Mouse (Mus musculus): ENCODE data around the gene 2310011J03Rik. TPM values are rescaled to one million over a fixed set of nuclear protein-coding genes. Genes with fewer than 3 reads are reported as not detected.
A peak's percentile ranks its signal among the peaks of the same experiment; 100 is the strongest.

The 2310011J03Rik gene
- polyA plus RNA-seq, 1 experiment from 2014 or later, result 21.6 TPM

GRCm38 (mm10) chr10:80339941-80340750 is 19.8 kb upstream of the 2310011J03Rik start:
- DNase-seq, result peak; percentile 91
- H3K9ac ChIP-seq (replicated peaks; ENCODE audit: low read length), result no peak overlapping the region
- 0 out of 2 replicates have a peak overlapping the region, but pooled peaks have one; percentile 15 for H3K4me2 ChIP-seq (ENCODE audit: low read length)
- peaks cover 53% of the 10 kb centered on the region for H3K27me3 ChIP-seq (ENCODE audit: control insufficient read depth, insufficient read depth, low read length)
- no peaks in the 10 kb centered on the region for H3K36me3 ChIP-seq (ENCODE audit: control insufficient read depth, insufficient read depth, low read length)
- H3K9me3 ChIP-seq (ENCODE audit: control insufficient read depth, low read length), result no peaks in the 10 kb centered on the region
- H3K27ac ChIP-seq (replicated peaks; ENCODE audit: low read depth, low read length), result no peak overlapping the region
- H3K4me1 ChIP-seq (ENCODE audit: control insufficient read depth, insufficient read depth, low read length), result peaks cover 8% of the 10 kb centered on the region; the same call in 1 of the 2 replicates
- WGBS, result 21% methylated on average over 19 of the region's 19 CpGs
- ATAC-seq (ENCODE audit: low FRiP score, low TSS enrichment), result no peak
- H3K4me3 ChIP-seq (replicated peaks; ENCODE audit: low read depth, low read length), result no peak overlapping the region

- H3K9ac ChIP-seq (replicated peaks; ENCODE audit: low read length), result no peak overlapping the region
- H3K27ac ChIP-seq (replicated peaks; ENCODE audit: low read depth, low read length), result no peak overlapping the region
- no peak overlapping the region for H3K4me3 ChIP-seq (replicated peaks; ENCODE audit: low read depth, low read length)
- WGBS, result 90% methylated on average over 12 of the region's 12 CpGs
- ATAC-seq (ENCODE audit: low FRiP score, low TSS enrichment) (no peak), DNase-seq (no peak)
- H3K36me3 ChIP-seq (ENCODE audit: control insufficient read depth, insufficient read depth, low read length), result no peaks in the 10 kb centered on the region
- H3K9me3 ChIP-seq (ENCODE audit: control insufficient read depth, low read length), result no peaks in the 10 kb centered on the region
- peaks cover 14% of the 10 kb centered on the region for H3K27me3 ChIP-seq (ENCODE audit: control insufficient read depth, insufficient read depth, low read length)
- 0 out of 2 replicates have a peak, but pooled peaks cover 3% of the 10 kb centered on the region for H3K4me1 ChIP-seq (ENCODE audit: control insufficient read depth, insufficient read depth, low read length)
- no peak overlapping the region for H3K4me2 ChIP-seq (ENCODE audit: low read length)
Observed at GRCm38 (mm10) chr10:80336263-80336662, 15.9 kb upstream of the 2310011J03Rik start.

- Histone ChIP-seq H3K4me2 (ENCODE audit: low read length) (no peak overlapping the region), H3K9ac (replicated peaks; ENCODE audit: low read length) (no peak overlapping the region), H3K36me3 (ENCODE audit: control insufficient read depth, insufficient read depth, low read length) (no peaks in the 10 kb centered on the region), H3K9me3 (ENCODE audit: control insufficient read depth, low read length) (no peaks in the 10 kb centered on the region), H3K4me1 (ENCODE audit: control insufficient read depth, insufficient read depth, low read length) (peaks cover 14% of the 10 kb centered on the region), H3K27me3 (ENCODE audit: control insufficient read depth, insufficient read depth, low read length) (0 out of 2 replicates have a peak, but pooled peaks cover 3% of the 10 kb centered on the region), H3K4me3 (replicated peaks; ENCODE audit: low read depth, low read length) (no peak overlapping the region), H3K27ac (replicated peaks; ENCODE audit: low read depth, low read length) (no peak overlapping the region)
- WGBS, result 82% methylated on average over 5 of the region's 5 CpGs
- ATAC-seq (ENCODE audit: low FRiP score, low TSS enrichment) (no peak), DNase-seq (no peak)
Observed at GRCm38 (mm10) chr10:80332525-80332989, 12.2 kb upstream of the 2310011J03Rik start.

GRCm38 (mm10) chr10:80331636-80332524 is 11.5 kb upstream of the 2310011J03Rik start:
- H3K4me1 ChIP-seq (ENCODE audit: control insufficient read depth, insufficient read depth, low read length), result peaks cover 14% of the 10 kb centered on the region
- H3K27me3 ChIP-seq (ENCODE audit: control insufficient read depth, insufficient read depth, low read length), result 0 out of 2 replicates have a peak, but pooled peaks cover 3% of the 10 kb centered on the region
- 64% methylated on average over 10 of the region's 10 CpGs for WGBS
- no peaks in the 10 kb centered on the region for H3K36me3 ChIP-seq (ENCODE audit: control insufficient read depth, insufficient read depth, low read length)
- H3K4me2 ChIP-seq (ENCODE audit: low read length), result no peak overlapping the region
- H3K9me3 ChIP-seq (ENCODE audit: control insufficient read depth, low read length), result no peaks in the 10 kb centered on the region
- DNase-seq (no peak), ATAC-seq (ENCODE audit: low FRiP score, low TSS enrichment) (no peak)
- H3K27ac ChIP-seq (replicated peaks; ENCODE audit: low read depth, low read length), result no peak overlapping the region
- no peak overlapping the region for H3K4me3 ChIP-seq (replicated peaks; ENCODE audit: low read depth, low read length)
- H3K9ac ChIP-seq (replicated peaks; ENCODE audit: low read length), result no peak overlapping the region

GRCm38 (mm10) chr10:80330888-80331287 is 10.6 kb upstream of the 2310011J03Rik start:
- Histone ChIP-seq H3K4me3 (replicated peaks; ENCODE audit: low read depth, low read length) (no peak overlapping the region), H3K4me1 (ENCODE audit: control insufficient read depth, insufficient read depth, low read length) (peaks cover 14% of the 10 kb centered on the region), H3K9me3 (ENCODE audit: control insufficient read depth, low read length) (no peaks in the 10 kb centered on the region), H3K36me3 (ENCODE audit: control insufficient read depth, insufficient read depth, low read length) (no peaks in the 10 kb centered on the region), H3K27ac (replicated peaks; ENCODE audit: low read depth, low read length) (no peak overlapping the region), H3K9ac (replicated peaks; ENCODE audit: low read length) (no peak overlapping the region), H3K4me2 (ENCODE audit: low read length) (no peak overlapping the region), H3K27me3 (ENCODE audit: control insufficient read depth, insufficient read depth, low read length) (0 out of 2 replicates have a peak, but pooled peaks cover 3% of the 10 kb centered on the region)
- WGBS, result 67% methylated on average over 2 of the region's 2 CpGs
- no peak for DNase-seq
- no peak for ATAC-seq (ENCODE audit: low FRiP score, low TSS enrichment)

- peak overlapping the region; percentile 87 for H3K4me2 ChIP-seq (ENCODE audit: low read length)
- WGBS, result under 1% methylated on average over 41 of the region's 41 CpGs
- ATAC-seq (ENCODE audit: low FRiP score, low TSS enrichment), result no peak
- H3K27ac ChIP-seq (replicated peaks; ENCODE audit: low read depth, low read length), result no peak overlapping the region
- H3K4me3 ChIP-seq (replicated peaks; ENCODE audit: low read depth, low read length), result peak overlapping the region; percentile 44
- DNase-seq, result no peak
- H3K36me3 ChIP-seq (ENCODE audit: control insufficient read depth, insufficient read depth, low read length), result no peaks in the 10 kb centered on the region
- 0 out of 2 replicates have a peak, but pooled peaks cover 3% of the 10 kb centered on the region for H3K27me3 ChIP-seq (ENCODE audit: control insufficient read depth, insufficient read depth, low read length)
- peaks cover 14% of the 10 kb centered on the region for H3K4me1 ChIP-seq (ENCODE audit: control insufficient read depth, insufficient read depth, low read length)
- no peaks in the 10 kb centered on the region for H3K9me3 ChIP-seq (ENCODE audit: control insufficient read depth, low read length)
- H3K9ac ChIP-seq (replicated peaks; ENCODE audit: low read length), result peak overlapping the region; percentile 47; the same call in 1 of the 2 replicates
Observed at GRCm38 (mm10) chr10:80330084-80330483, 9.7 kb upstream of the 2310011J03Rik start.

GRCm38 (mm10) chr10:80329273-80330081 is 9.1 kb upstream of the 2310011J03Rik start, which contains the start of the genes Pcsk4 and Reep6:
Gene Pcsk4, minus strand, starts transcription at chr10:80329498.
Gene Reep6, plus strand, starts transcription at chr10:80329953.
- Histone ChIP-seq H3K9ac (replicated peaks; ENCODE audit: low read length) (peak within 1 kb of the TSS; percentile 47; the same call in 1 of the 2 replicates), H3K4me1 (ENCODE audit: control insufficient read depth, insufficient read depth, low read length) (peaks cover 14% of the 10 kb centered on the region), H3K4me2 (ENCODE audit: low read length) (peak within 1 kb of the TSS; percentile 87), H3K27me3 (ENCODE audit: control insufficient read depth, insufficient read depth, low read length) (0 out of 2 replicates have a peak, but pooled peaks cover 3% of the 10 kb centered on the region), H3K27ac (replicated peaks; ENCODE audit: low read depth, low read length) (no peak within 1 kb of the TSS), H3K9me3 (ENCODE audit: control insufficient read depth, low read length) (no peaks in the 10 kb centered on the region), H3K4me3 (replicated peaks; ENCODE audit: low read depth, low read length) (peak within 1 kb of the TSS; percentile 44), H3K36me3 (ENCODE audit: control insufficient read depth, insufficient read depth, low read length) (no peaks in the 10 kb centered on the region)
- peak; percentile 95 for ATAC-seq (ENCODE audit: low FRiP score, low TSS enrichment)
- peak; percentile 96 for DNase-seq
- WGBS, result 4% methylated on average over 35 of the region's 36 CpGs

- no peaks in the 10 kb centered on the region for H3K9me3 ChIP-seq (ENCODE audit: control insufficient read depth, low read length)
- ATAC-seq (ENCODE audit: low FRiP score, low TSS enrichment), result no peak
- no peak for DNase-seq
- WGBS, result 83% methylated on average over 21 of the region's 21 CpGs
- H3K4me3 ChIP-seq (replicated peaks; ENCODE audit: low read depth, low read length), result no peak overlapping the region
- no peaks in the 10 kb centered on the region for H3K27me3 ChIP-seq (ENCODE audit: control insufficient read depth, insufficient read depth, low read length)
- no peak overlapping the region for H3K9ac ChIP-seq (replicated peaks; ENCODE audit: low read length)
- no peak overlapping the region for H3K27ac ChIP-seq (replicated peaks; ENCODE audit: low read depth, low read length)
- no peaks in the 10 kb centered on the region for H3K36me3 ChIP-seq (ENCODE audit: control insufficient read depth, insufficient read depth, low read length)
- H3K4me2 ChIP-seq (ENCODE audit: low read length), result no peak overlapping the region
- H3K4me1 ChIP-seq (ENCODE audit: control insufficient read depth, insufficient read depth, low read length), result peaks cover 19% of the 10 kb centered on the region
Observed at GRCm38 (mm10) chr10:80325045-80325444, 4.7 kb upstream of the 2310011J03Rik start.
